Mouse (Mus musculus): ENCODE measurements around the gene Hmga1b.
"Not testable (repeated sequence)": the region's sequence is repeated elsewhere in the genome, so short reads cannot be mapped to it uniquely, and the experiment has no call there.

The Hmga1b gene

DNA sequence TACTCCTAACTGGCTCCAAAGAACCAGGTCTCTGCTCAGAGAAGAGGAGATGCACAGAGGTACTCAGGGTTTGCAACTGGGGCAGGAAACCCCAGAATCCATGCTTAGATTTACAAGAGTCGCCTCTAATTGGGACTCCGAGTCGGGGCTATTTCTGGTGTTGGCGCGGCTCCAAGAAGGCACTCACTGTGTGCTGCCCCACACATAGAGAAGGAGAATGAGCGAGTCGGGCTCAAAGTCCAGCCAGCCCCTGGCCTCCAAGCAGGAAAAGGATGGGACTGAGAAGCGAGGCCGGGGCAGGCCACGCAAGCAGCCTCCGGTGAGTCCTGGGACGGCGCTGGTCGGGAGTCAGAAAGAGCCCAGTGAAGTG lies at the start of gene Hmga1b:
Gene Hmga1b, plus strand, starts transcription at position 123 of the 370 bp plus-strand sequence.
- not testable (repeated sequence) for DNase-seq

DNA sequence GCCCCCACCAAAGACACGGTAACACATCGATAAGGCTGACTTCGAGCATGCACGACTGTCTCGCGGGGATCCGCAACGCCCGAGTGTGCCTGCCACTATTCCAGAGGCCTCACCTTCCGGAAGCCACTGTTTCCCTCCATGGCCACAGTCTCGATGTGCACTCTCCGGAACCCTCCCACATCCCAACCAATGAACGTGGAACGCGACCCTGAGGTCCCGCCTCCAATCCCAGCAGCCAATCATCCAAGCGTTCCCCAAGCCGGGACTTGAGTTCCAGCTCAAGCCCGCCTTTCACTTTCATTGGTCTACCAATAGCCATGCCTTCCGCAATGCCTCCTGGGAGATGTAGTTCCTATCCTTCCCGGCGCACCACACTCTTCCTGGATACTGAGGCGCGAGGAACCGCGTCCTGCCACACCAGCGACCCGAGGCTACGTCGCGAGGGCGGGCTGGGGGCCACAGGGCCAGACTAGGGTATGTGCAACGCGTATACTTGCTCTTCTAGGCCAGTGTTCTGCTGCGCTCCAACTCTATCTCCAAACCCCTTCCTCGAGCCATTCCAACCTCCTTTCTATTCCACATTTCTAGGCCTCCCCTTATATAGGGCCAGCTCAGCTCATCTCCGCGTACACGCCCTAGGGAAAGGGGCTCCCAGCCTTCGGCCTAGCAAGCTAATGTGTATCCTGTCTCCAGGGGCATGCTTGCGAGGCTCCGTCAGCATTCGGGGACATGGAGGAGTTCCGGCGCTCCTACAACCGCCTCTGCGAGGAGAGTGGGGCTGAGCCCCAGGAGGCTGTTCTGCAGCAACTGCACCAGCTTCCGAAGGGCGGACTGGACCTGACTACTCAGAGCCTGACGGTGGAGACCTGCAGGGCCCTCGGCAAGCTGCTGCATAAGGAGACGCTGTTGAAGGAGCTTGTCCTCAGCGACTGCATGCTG lies 48.7 kb upstream of the Hmga1b start, which contains the start of the genes Cenpx and Lrrc45:
Gene Cenpx, minus strand, starts transcription at position 159 of the 939 bp plus-strand sequence.
Gene Lrrc45, plus strand, starts transcription at position 346 of the 939 bp plus-strand sequence.
- peak; percentile 97 to 98 for DNase-seq

DNA sequence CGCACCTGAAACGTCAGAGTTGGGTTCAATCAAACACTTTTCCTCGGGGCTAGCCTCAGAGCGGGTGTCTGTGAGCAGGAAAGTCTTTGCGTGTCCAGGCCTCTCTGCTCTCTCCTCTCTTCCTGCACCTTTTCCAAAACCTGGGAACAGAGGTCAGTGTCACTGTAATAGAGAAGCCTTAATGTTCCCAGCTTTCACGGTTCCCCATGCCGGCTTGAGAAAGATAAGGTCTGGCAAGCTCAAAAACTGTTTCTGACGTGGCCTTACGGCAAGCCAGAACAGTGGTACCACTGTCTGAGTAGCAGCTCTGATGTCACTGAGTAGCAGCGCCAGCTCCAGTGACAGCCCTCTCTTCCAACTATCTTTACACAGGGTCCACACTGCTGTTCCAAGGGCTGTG lies 48.0 kb upstream of the Hmga1b start:
- no peak for DNase-seq

DNA sequence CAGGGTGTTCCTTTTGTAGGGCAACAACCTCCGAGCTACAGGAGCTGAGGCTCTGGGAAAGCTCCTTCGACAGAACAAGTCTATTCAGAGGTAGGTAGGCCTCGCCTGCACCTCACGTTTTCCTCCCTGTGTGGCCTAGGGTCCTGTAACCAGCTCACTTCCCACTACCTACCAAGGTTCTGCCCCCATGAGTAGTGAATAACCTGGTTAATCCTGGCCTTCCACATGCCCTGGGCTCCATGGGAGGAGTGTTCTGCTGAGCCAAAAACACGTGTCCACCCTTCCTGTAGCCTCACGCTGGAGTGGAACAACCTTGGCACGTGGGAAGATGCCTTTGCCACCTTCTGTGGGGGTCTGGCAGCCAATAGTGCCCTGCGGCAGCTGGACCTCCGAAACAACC lies 47.5 kb upstream of the Hmga1b start:
- DNase-seq, result no peak

DNA sequence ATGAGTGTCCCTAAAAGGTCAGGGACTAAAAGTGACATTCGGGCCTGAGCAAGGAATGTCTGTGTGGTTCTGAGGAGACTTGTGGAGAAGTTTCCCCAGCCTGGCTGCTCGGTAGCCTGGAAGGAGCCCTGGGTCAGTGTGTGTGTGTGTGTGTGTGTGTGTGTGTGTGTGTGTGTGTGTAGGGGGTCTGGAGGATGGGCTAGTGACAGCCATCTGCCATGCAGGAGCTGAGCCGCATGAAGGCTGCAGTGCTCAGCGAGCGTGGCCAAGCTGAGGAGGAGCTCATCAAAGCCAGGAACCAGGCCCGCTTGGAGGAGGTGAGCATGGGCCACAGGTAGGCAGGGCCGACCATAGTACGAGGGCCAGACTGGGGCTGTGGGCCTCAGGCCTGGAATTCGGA lies 43.4 kb upstream of the Hmga1b start:
- peak; percentile 46 to 59 for DNase-seq

DNA sequence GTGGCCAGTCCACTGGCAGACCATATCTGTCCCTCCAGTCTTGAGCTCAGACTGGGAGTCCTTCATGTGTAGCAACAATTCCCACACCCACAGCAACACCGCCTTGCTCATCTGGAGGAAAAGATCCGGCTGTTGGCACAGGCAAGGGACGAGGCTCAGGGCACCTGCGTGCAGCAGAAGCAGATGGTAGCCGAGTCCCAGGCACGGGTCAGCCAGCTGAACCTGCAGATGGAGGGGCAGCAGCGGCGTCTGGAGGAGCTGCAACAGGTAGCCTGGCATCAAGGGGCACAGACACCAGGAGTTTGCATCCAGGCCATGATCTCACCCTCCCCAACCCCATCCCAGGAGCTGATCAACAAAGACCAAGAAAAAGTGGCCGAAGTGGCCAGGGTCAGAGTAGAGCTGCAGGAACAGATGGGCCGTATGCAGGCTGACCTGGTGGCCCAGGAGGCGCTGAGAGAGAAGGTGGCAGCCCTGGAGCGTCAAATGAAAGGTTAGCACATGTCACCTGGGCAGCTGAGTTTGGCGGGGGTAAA lies 42.7 kb upstream of the Hmga1b start:
- peak; percentile 40 to 45 for DNase-seq

DNA sequence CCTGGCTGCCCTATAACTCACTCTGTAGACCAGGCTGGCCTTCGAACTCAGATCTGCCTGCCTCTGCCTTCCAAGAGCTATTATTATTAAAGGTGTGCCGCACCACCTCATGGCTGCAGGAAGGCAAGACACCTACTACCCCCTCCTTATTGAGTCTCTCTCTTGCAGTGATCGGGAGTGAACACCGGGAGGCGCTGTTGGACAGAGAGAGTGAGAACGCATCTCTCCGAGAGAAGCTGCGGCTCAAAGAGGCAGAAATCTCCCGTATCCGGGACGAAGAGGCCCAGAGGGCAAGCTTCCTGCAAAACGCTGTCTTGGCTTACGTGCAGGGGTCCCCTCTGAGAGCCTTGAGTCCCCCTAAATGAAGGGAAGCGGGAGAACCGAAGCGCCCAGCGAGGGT lies 42.1 kb upstream of the Hmga1b start:
- peak; percentile 96 to 98 for DNase-seq

DNA sequence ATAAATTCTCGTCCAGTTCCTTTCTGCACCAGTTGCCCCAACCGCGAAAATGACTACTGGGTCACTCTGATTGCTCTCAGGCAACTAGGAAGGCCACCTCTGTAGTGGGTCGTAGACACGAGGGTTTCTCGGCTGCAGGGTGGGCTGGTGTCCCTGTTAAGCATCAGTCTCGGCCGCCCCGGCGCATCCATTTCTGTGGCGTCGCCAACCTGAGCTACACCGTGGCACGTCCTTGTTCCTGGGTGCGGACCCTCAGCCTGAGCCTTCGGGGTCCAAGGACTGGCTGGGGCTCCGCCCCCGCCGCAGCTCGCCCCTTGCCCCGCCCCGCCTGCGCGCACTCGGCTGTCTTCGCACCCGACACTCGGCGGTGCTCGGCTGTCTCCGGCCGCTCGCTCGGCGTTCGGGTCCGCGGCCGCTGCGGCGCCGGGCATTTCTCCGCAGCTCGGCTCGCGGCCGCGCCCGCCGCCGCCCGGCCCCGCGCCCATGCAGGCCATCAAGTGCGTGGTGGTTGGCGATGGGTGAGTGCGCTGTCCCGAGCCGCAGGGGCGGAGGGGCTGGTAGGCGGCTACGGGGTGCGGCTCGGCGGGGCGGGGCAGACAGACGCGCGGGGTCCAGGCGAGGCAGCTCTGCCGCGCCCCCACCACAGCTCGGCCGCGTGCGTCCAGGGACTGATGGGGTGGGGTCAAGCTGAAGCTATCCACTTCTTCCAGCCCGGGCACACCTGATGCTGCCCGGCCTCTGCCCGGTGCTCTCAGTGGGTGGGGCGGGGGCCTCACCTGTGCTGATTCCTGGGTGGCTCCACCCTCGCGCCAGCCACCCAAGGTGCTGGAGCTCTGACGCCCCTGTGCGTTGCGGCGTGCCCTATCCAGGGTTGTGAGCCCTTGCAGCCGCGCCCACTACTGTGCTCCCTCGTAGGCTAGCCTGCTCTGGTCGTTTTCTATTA lies 41.2 kb upstream of the Hmga1b start, which contains the start of gene Rac3:
Gene Rac3, plus strand, starts transcription at position 347 of the 943 bp plus-strand sequence.
- peak; percentile 90 to 93 for DNase-seq

DNA sequence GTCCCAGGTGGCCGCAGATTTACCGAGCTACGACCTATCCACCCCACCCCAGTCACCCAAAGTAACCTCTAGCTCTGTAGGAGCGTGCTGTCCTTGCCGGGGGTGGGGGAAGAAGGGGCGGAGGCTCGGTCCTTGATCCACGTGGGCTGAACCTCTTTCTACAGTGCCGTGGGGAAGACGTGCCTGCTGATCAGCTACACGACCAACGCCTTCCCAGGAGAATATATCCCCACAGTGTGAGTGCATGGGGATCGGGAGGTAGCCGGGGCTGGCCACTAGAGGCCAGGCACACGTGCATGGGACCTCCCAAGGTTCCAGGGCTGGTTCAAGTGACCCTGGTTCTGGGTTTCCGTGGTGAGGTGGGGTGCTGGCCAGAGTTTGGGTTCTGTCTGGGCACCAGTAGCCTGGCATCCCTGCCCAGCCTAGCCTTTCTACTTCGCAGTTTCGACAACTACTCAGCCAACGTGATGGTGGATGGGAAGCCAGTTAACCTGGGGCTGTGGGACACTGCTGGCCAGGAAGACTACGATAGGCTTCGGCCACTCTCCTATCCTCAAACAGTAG lies 40.4 kb upstream of the Hmga1b start:
- DNase-seq, result no peak

DNA sequence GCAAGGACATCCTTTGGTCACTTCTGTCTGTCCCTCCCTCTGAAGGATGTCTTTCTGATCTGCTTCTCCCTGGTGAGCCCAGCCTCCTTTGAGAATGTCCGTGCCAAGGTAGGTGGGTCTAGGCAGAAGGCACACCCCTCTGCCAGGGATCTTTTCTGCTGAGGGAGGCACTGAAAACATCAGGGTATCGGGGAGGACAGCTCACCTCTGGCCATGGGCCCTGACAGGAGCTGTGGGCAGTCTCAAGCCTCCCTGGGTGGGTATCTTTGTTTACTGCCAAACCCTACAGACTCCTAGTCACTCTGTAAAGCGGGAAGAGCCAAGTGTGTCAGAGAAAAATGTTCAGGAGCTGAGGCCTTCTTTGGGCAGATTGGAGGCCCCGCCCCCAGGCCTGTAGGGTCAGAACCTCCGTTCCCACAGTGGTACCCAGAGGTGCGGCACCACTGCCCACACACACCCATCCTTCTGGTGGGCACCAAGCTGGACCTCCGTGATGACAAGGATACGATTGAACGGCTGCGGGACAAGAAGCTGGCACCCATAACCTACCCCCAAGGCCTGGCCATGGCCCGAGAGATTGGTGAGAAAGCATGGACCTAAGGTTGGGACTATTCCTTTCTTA lies 39.7 kb upstream of the Hmga1b start:
- peak in 1 of 2 experiments; percentile 10 for DNase-seq

DNA sequence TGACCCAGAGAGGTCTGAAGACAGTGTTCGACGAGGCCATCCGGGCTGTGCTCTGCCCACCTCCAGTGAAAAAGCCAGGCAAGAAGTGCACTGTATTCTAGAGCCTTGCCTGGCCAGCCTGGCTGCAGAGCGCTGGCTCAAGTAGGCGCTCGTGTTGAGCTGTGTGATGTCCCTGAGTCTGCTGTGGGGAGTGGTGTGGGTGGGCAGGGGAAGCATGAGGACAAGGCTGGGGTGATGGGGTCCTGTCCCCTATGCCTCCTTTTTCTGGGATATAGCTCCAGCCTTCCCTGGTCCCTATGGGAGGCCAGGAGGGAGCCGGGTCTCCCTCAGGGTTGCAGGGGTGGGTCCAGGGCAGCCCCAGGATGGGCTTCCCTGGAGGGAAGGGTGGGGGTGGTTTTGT lies 39.1 kb upstream of the Hmga1b start:
- DNase-seq, result no peak

DNA sequence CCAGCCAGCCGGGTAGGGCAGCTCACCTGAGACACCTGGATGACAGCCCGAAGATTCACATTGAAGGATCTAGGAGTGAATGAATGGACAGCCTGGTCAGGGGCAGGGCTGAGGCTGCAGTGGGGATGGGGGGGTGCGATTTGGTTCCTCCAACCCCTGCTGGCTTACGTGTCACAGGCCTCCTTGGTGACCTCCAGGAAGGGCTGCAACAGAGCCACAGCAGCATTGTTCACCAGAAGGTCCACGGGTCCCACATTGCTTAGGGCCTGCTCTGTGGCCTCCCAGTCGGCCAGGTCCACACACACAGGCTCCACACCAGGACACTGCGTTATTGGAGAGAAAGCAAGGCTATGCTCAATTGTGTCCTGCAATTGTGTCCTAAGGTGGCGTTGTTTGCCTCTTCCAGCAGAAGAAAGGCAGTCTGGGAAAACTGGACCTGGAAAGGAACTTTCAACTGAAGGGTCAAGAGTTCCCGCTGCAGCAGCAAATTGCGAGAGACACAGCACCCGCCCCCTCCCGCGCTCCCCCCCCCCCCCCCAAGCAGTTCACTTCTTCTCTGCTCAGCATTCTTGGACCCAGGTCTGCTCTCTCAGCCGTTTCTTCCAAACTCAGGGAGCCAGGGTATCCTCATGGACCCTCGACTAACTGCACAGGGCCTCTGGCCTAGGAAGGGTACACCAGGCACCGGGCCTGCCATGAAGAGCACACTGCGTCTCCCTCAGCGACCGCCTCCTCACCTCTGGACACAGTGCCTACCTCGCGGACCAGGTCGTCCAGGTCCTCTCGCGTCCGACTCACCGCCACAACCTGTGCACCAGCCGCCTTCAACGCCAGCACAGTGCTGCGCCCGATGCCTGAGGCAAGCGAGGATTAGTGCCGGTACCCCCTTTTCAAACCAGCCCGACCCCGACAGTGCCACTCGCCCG lies 36.1 kb upstream of the Hmga1b start:
- DNase-seq, result no peak

DNA sequence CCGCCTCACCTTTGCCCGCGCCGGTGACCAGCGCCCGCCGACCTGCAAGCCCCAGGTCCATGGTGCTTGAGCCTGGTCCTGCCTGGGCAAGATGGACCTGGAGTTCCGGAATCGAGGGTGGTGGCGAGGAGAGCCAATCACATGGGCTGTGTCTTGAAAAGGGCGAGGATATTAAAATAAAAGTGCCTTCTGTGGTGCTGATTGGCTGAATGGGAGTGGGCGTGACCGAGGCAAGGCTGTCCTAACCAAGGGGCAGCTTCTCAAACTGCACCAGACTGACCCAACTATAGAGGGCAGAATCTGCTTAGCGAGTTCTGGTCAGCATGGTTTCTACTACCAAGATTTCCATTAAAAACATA lies 35.4 kb upstream of the Hmga1b start, which contains the start of gene Dcxr:
Gene Dcxr, minus strand, starts transcription at position 113 of the 359 bp plus-strand sequence.
- DNase-seq, result peak; percentile 84 to 86

DNA sequence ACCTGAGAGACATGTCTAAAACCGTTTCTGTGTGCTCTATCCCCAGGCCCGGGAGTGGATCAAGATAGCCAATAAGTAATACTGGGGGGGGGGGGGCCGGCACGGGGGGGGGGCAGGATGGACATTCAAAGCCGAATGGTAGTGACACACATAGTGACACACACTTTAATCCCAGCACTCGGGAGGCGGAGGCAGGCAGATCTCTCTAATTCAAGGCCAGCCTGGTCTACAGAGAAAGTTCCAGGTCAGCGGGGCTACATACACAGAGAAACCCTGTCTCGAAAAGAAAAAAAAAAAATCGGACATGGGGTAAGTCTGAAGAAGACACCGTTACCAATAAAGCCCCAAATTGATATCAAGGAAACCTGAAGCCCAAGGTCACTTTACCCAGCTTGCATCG lies 35.0 kb upstream of the Hmga1b start:
- DNase-seq, result no peak

DNA sequence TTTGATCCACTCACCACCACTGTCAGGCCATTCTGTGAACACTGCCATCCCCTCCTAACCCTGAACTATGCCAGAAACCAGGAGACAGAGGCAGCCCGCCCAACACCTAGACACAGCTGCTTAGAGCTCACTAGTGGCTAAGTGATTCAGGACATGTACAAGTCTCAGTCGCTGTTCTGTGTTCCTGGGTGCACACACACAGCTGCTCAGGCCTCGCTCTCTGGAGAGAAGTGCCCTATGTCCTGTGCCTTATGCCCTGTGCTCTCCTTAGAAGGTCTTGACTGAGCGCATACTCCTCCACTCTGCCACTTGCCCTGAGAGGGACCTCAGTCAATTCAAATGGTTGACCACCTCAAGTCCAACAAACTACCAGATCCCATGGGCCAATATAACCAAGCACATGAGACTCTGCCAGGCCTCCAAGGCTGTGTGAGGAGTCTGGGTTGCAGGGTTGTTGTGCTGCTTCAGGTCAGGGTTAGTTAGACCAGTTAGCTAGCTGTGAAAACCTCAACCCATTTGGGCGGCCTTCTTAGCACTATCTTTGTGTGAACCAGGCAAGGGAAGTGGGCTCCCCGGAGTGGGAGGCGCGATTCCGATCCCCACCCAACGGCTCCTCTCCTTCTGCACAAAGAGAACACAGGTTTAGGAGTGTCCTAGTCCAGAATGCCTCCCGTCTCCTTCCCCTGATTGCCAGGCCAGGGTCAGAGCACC lies 33.9 kb upstream of the Hmga1b start:
- DNase-seq, result peak in 1 of 2 experiments; percentile 7

DNA sequence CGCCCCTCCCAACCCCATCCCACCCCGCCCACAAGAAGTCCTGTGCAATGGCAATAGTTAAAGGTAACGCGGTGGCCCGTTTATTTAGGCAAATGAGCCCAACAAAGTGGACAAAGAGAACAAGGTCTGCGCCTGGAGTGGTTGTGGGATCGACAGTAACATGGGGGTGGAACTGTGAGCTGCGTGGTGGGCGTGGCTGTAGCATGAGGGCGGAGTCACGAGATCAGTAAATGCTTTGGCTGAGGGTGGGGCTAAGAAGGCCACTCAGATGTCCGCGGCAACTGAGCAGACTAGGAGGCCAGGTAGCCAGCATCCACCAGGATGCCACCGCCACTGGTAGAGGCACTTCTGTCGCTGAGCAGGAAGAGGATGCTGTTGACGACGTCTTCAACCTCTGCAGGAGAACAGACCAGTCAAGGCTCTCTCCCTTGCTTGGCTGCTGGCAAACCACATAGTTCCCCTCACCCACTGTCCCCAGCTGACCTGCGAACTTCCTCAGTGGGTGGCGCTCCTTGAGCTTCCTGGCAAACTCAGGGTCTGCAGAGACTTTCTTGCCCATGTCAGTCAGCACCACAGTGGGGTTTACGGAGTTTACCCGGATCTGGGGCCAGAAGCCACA lies 33.1 kb upstream of the Hmga1b start:
- peak; percentile 41 to 45 for DNase-seq

DNA sequence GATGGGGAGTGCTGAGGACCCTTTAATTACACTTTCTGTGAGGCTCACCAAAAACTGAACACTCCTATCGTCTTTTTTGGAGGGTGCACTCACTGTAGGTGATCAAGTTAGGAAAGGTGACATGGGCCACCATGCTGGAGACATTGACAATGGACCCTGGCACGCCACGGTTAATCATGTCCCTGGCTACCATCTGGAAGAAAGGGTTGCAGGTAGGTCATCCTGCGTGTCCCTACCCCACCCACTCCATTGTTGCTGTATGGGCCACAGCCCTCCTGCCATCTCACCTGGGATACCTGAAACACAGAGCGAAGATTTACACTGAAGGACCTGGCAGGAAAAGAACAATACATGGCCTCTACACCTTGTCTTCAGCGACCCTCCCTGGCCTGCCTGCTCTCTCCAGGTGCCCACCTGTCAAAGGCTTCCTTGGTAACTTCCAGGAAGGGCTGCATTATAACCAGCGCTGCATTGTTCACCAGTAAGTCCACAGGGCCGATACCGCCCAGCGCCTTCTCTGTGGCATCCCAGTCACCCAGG lies 32.2 kb upstream of the Hmga1b start:
- DNase-seq, result no peak

DNA sequence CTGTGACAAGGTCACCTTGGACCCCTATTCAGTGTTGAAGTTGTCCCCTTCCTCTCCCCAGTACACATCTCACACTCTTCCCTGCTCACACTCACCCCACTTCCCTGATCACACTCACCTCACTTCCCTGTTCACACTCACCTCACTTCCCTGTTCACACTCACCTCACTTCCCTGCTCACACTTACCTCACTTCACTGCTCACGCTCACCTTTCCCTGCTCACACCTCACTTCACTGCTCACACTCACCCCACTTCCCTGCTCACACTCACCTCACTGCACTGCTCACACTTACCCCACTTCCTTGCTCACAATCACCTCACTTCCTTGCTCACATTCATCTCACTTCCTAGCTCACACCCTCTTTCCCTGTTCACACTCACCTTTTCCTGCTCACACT lies 31.2 kb upstream of the Hmga1b start:
- DNase-seq, result no peak

Measured in cerebellum, postnatal 10 days (tissue).